Mouse (Mus musculus) left cerebral cortex, postnatal 36 days (tissue): ENCODE measurements around the gene Ddit4. TPM values are rescaled to one million over a fixed set of nuclear protein-coding genes. Genes with fewer than 3 reads are reported as not detected.
A peak's percentile ranks its signal among the peaks of the same experiment; 100 is the strongest.
"Not testable (repeated sequence)": the region's sequence is repeated elsewhere in the genome, so short reads cannot be mapped to it uniquely, and the experiment has no call there.

ENCODE experiments used
- DNase-seq, 2 experiments: peaks; one replicate each; pipeline ENCODE4 v3.0.0; 2021 to 2022; ENCODE audit warnings: low spot score in 2 of 2, mixed read lengths in 1 of 2
- intact Hi-C: fragments of 180-260 bp; cut with DNase I; formaldehyde crosslinking; loops from one replicate; pipeline ENCODE4 v1.15.1; 2025
- total RNA-seq, 2 experiments: library from RNA; stranded (reverse); gene quantifications; 2 replicates each; pipeline ENCODE4 v1.2.3; 2021

Ddit4 gene
- 10 to 100 TPM; 33.5 to 58.5 TPM for total RNA-seq

- intact Hi-C loops, result loop anchor here (1.0 to 2.0 kb wide), 3 partner anchors 17 to 54 kb away; partner anchors contain the start of genes Anapc16 and Ascc1
These were observed at the start of gene Ddit4 for GRCm38 (mm10) chr10:59951211-59952151. Gene Ddit4, minus strand, starts transcription at chr10:59951834.

GRCm38 (mm10) chr10:59999057-59999456 lies 47.4 kb upstream of the Ddit4 start:
- intact Hi-C loops, result loop anchor here (5.0 kb wide), 1 partner anchor 68 kb away; no protein-coding TSS in a partner anchor
- DNase-seq, result no peak

More at GRCm38 (mm10) chr10:59951211-59952151, at the start of gene Ddit4:
- DNase-seq, result peak; percentile 99 to 100

GRCm38 (mm10) chr10:59997591-59997990 lies 46.0 kb upstream of the Ddit4 start:
- DNase-seq, result no peak
- intact Hi-C loops, result loop anchor here (5.0 kb wide), 1 partner anchor 70 kb away; no protein-coding TSS in a partner anchor

GRCm38 (mm10) chr10:59995889-59996288 lies 44.3 kb upstream of the Ddit4 start:
- DNase-seq, result no peak
- intact Hi-C loops, result loop anchor here (5.0 kb wide), 1 partner anchor 71 kb away; no protein-coding TSS in a partner anchor

- intact Hi-C loops, DNase-seq: not testable (repeated sequence)
These were observed 42.2 kb upstream of the Ddit4 start for GRCm38 (mm10) chr10:59993813-59994212.

- DNase-seq, result no peak
- intact Hi-C loops, result no loop called here
These were observed 40.4 kb upstream of the Ddit4 start for GRCm38 (mm10) chr10:59992024-59992423.

GRCm38 (mm10) chr10:59991262-59991880 lies 39.7 kb upstream of the Ddit4 start:
- intact Hi-C loops, result no loop called here
- DNase-seq, result no peak

GRCm38 (mm10) chr10:59990393-59990792 lies 38.8 kb upstream of the Ddit4 start:
- no peak for DNase-seq
- intact Hi-C loops, result no loop called here

- intact Hi-C loops, result no loop called here
- no peak for DNase-seq
These were observed 36.4 kb upstream of the Ddit4 start for GRCm38 (mm10) chr10:59988036-59988435.

GRCm38 (mm10) chr10:59982379-59982873 lies 30.8 kb upstream of the Ddit4 start:
- no peak for DNase-seq
- intact Hi-C loops, result no loop called here

- no peak for DNase-seq
- intact Hi-C loops, result no loop called here
These were observed 30.2 kb upstream of the Ddit4 start for GRCm38 (mm10) chr10:59981792-59982191.

- intact Hi-C loops, result no loop called here
- DNase-seq, result no peak
These were observed 29.7 kb upstream of the Ddit4 start for GRCm38 (mm10) chr10:59981336-59981735.

- intact Hi-C loops, result no loop called here
- no peak for DNase-seq
These were observed 29.2 kb upstream of the Ddit4 start for GRCm38 (mm10) chr10:59980815-59981244.

GRCm38 (mm10) chr10:59978873-59979743 lies 27.5 kb upstream of the Ddit4 start:
- intact Hi-C loops, result no loop called here
- DNase-seq, result no peak

GRCm38 (mm10) chr10:59978401-59978800 lies 26.8 kb upstream of the Ddit4 start:
- intact Hi-C loops, result no loop called here
- DNase-seq, result no peak

- DNase-seq, result no peak
- intact Hi-C loops, result no loop called here
These were observed 26.2 kb upstream of the Ddit4 start for GRCm38 (mm10) chr10:59977715-59978343.

- intact Hi-C loops, result no loop called here
These were observed 25.5 kb upstream of the Ddit4 start for GRCm38 (mm10) chr10:59977141-59977540.

GRCm38 (mm10) chr10:59974786-59975185 lies 23.2 kb upstream of the Ddit4 start:
- DNase-seq, result no peak
- intact Hi-C loops, result no loop called here

More at GRCm38 (mm10) chr10:59977141-59977540, 25.5 kb upstream of the Ddit4 start:
- no peak for DNase-seq

- DNase-seq, result peak; percentile 49 to 56
- intact Hi-C loops, result no loop called here
These were observed 22.6 kb upstream of the Ddit4 start for GRCm38 (mm10) chr10:59974191-59974664.
